Mouse (Mus musculus) testis, adult 10 weeks (tissue): Measurements from ENCODE around the gene Grm8. TPM values are rescaled to one million over a fixed set of nuclear protein-coding genes. Genes with fewer than 3 reads are reported as not detected.

Source experiments
- polyA plus RNA-seq: library from polyadenylated mRNA; stranded (reverse); fragments of 350-450 nt; fragmentation: Illumina TruSeq; extraction: RNeasy Lipid Tissue Mini Kit (QIAGEN cat#74804); gene quantifications from one replicate; pipeline ENCODE4 v1.2.3, GENCODE M21; 2014; ENCODE audit warnings: low read depth, low replicate concordance

The Grm8 gene
- 0.25 TPM for polyA plus RNA-seq

DNA sequence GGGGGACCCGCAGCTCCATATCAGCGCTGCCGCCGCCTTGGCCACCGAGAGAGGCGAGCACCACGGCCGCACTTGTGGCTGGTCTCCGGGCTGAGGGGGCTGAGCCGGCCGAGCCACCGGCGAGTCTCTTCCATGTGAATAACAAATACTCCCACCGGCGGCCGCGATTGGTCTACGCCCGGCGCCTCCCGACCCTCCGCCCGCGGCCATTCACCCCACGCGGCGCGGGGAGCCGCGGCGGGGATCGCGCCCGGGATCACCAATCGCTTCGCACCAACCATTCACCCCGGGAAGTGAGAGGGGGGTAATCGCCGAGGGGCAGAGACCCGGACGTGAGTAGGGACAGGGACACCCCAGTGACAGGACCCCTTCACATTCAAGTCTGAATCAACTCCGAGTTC lies at the start of gene Grm8:
TSS of gene Grm8 (minus strand) at position 178 of the 401 bp plus-strand sequence.

